Mouse (Mus musculus) midbrain, embryonic 15.5 days (tissue): Measurements from ENCODE around the gene Bbx. TPM values are rescaled to one million over a fixed set of nuclear protein-coding genes. Genes with fewer than 3 reads are reported as not detected.
A peak's percentile ranks its signal among the peaks of the same experiment; 100 is the strongest.

ENCODE experiments used
- ATAC-seq: fragments of 200-750 bp; cut with Nextera tagmentation; replicated peaks from 2 replicates; pipeline ENCODE4 v1.8.0; 2017; ENCODE audit warnings: moderate TSS enrichment
- H3K27ac ChIP-seq: fragments of 300-500 bp; sonication (generic); 2 replicates; pipeline ENCODE4 v1.5.1; 2015; ENCODE audit warnings: mild to moderate bottlenecking, inconsistent platforms
- H3K27me3 ChIP-seq: fragments of 300-500 bp; sonication (generic); replicated peaks from 2 replicates; pipeline ENCODE4 v1.6.1; 2015; ENCODE audit warnings: inconsistent platforms
- H3K36me3 ChIP-seq: fragments of 300-500 bp; sonication (generic); replicated peaks from 2 replicates; pipeline ENCODE4 v1.6.1; 2015; ENCODE audit warnings: inconsistent platforms
- H3K4me1 ChIP-seq: fragments of 300-500 bp; sonication (generic); 2 replicates; pipeline ENCODE4 v1.6.1; 2015; ENCODE audit warnings: inconsistent platforms
- H3K4me2 ChIP-seq: fragments of 300-500 bp; sonication (generic); 2 replicates; pipeline ENCODE4 v1.6.1; 2015; ENCODE audit warnings: inconsistent platforms, mild to moderate bottlenecking, moderate library complexity
- H3K4me3 ChIP-seq: fragments of 300-500 bp; sonication (generic); 2 replicates; pipeline ENCODE4 v1.5.1; 2015; ENCODE audit warnings: mild to moderate bottlenecking, inconsistent platforms
- H3K9ac ChIP-seq: fragments of 300-500 bp; sonication (generic); 2 replicates; pipeline ENCODE4 v1.6.1; 2015; ENCODE audit warnings: mild to moderate bottlenecking, inconsistent platforms
- H3K9me3 ChIP-seq: fragments of 300-500 bp; sonication (generic); 2 replicates; pipeline ENCODE4 v1.6.1; 2016; ENCODE audit warnings: inconsistent platforms
- WGBS: fragments of 180-500 bp; shearing (Covaris S2); methylation state at CpG from one replicate; pipeline ENCODE4 v1.1.7; 2015; ENCODE audit warnings: mixed read lengths; 5-methylcytosine and 5-hydroxymethylcytosine counted together
- polyA plus RNA-seq: library from polyadenylated mRNA; unstranded; fragments of >200 nt; fragmentation: Nextera tagmentation; extraction: Ambion mirVana; gene quantifications from 2 replicates; pipeline ENCODE4 v1.2.1, GENCODE M21; 2015

Gene Bbx
- polyA plus RNA-seq, 1 experiment from 2014 or later: 19.8 TPM

GRCm38 (mm10) chr16:50383541-50383940 is 48.6 kb downstream of the Bbx start:
- Histone ChIP-seq H3K9ac (no peak overlapping the region), H3K4me1 (peaks cover 16% of the 10 kb centered on the region), H3K4me2 (no peak overlapping the region), H3K4me3 (no peak overlapping the region), H3K36me3 (no peaks in the 10 kb centered on the region), H3K27ac (no peak overlapping the region), H3K27me3 (no peaks in the 10 kb centered on the region), H3K9me3 (no peaks in the 10 kb centered on the region)
- WGBS: 95% methylated on average over 8 of the region's 8 CpGs
- no peak for ATAC-seq

- no peaks in the 10 kb centered on the region for H3K9me3 ChIP-seq
- 0 out of 2 replicates have a peak overlapping the region, but pooled peaks have one; percentile 7 for H3K27ac ChIP-seq
- WGBS: 21% methylated on average over 7 of the region's 7 CpGs
- peak; percentile 88 for ATAC-seq
- H3K4me3 ChIP-seq: peak overlapping the region; percentile 29
- H3K4me2 ChIP-seq: peak overlapping the region; percentile 50
- no peaks in the 10 kb centered on the region for H3K36me3 ChIP-seq
- no peaks in the 10 kb centered on the region for H3K27me3 ChIP-seq
- H3K9ac ChIP-seq: peak overlapping the region; percentile 5; the same call in 1 of the 2 replicates
- peaks cover 16% of the 10 kb centered on the region for H3K4me1 ChIP-seq
Measured at GRCm38 (mm10) chr16:50381351-50381746, 50.8 kb downstream of the Bbx start.

GRCm38 (mm10) chr16:50380682-50381350 is 51.4 kb downstream of the Bbx start:
- H3K4me2 ChIP-seq: peak overlapping the region; percentile 50
- H3K36me3 ChIP-seq: no peaks in the 10 kb centered on the region
- WGBS: 17% methylated on average over 10 of the region's 10 CpGs
- peak overlapping the region; percentile 29 for H3K4me3 ChIP-seq
- no peak overlapping the region for H3K9ac ChIP-seq
- H3K27ac ChIP-seq: 0 out of 2 replicates have a peak overlapping the region, but pooled peaks have one; percentile 7
- H3K9me3 ChIP-seq: no peaks in the 10 kb centered on the region
- ATAC-seq: peak; percentile 95
- peaks cover 16% of the 10 kb centered on the region for H3K4me1 ChIP-seq
- H3K27me3 ChIP-seq: no peaks in the 10 kb centered on the region

- no peak overlapping the region for H3K9ac ChIP-seq
- H3K27ac ChIP-seq: no peak overlapping the region
- ATAC-seq: 0 out of 2 replicates have a peak, but pooled peaks have one; percentile 25
- H3K4me3 ChIP-seq: no peak overlapping the region
- no peak overlapping the region for H3K4me2 ChIP-seq
- no peaks in the 10 kb centered on the region for H3K36me3 ChIP-seq
- no peaks in the 10 kb centered on the region for H3K27me3 ChIP-seq
- H3K4me1 ChIP-seq: peaks cover 16% of the 10 kb centered on the region
- WGBS: 30% methylated on average over 7 of the region's 7 CpGs
- no peaks in the 10 kb centered on the region for H3K9me3 ChIP-seq
Measured at GRCm38 (mm10) chr16:50380232-50380631, 52.0 kb downstream of the Bbx start.

- Histone ChIP-seq H3K27ac (no peak overlapping the region), H3K27me3 (no peaks in the 10 kb centered on the region), H3K9me3 (no peaks in the 10 kb centered on the region), H3K4me2 (no peak overlapping the region), H3K4me1 (no peaks in the 10 kb centered on the region), H3K9ac (no peak overlapping the region), H3K36me3 (no peaks in the 10 kb centered on the region), H3K4me3 (no peak overlapping the region)
- ATAC-seq: no peak
- 93% methylated on average over 3 of the region's 3 CpGs for WGBS
Measured at GRCm38 (mm10) chr16:50374611-50375010, 57.6 kb downstream of the Bbx start.

GRCm38 (mm10) chr16:50373685-50374084 is 58.5 kb downstream of the Bbx start:
- ATAC-seq: no peak
- Histone ChIP-seq H3K27ac (no peak overlapping the region), H3K4me2 (no peak overlapping the region), H3K4me1 (no peaks in the 10 kb centered on the region), H3K4me3 (no peak overlapping the region), H3K9me3 (no peaks in the 10 kb centered on the region), H3K9ac (no peak overlapping the region), H3K36me3 (no peaks in the 10 kb centered on the region), H3K27me3 (no peaks in the 10 kb centered on the region)
- 19% methylated on average over 5 of the region's 5 CpGs for WGBS

- Histone ChIP-seq H3K36me3 (no peaks in the 10 kb centered on the region), H3K27ac (no peak overlapping the region), H3K4me1 (no peaks in the 10 kb centered on the region), H3K9me3 (no peaks in the 10 kb centered on the region), H3K4me2 (no peak overlapping the region), H3K9ac (no peak overlapping the region), H3K4me3 (no peak overlapping the region), H3K27me3 (no peaks in the 10 kb centered on the region)
- ATAC-seq: no peak
- WGBS: 80% methylated on average over 2 of the region's 2 CpGs
Measured at GRCm38 (mm10) chr16:50372543-50372942, 59.6 kb downstream of the Bbx start.

- H3K4me3 ChIP-seq: no peak overlapping the region
- no peak; the same call in 1 of the 2 replicates for ATAC-seq
- WGBS: 63% methylated on average over 3 of the region's 3 CpGs
Measured at GRCm38 (mm10) chr16:50371460-50371859, 60.7 kb downstream of the Bbx start.

GRCm38 (mm10) chr16:50370423-50370822 is 61.8 kb downstream of the Bbx start:
- WGBS: 86% methylated on average over 2 of the region's 2 CpGs
- no peak for ATAC-seq

More at GRCm38 (mm10) chr16:50371460-50371859, 60.7 kb downstream of the Bbx start:
- Histone ChIP-seq H3K4me1 (no peaks in the 10 kb centered on the region), H3K9me3 (no peaks in the 10 kb centered on the region), H3K9ac (no peak overlapping the region), H3K27me3 (no peaks in the 10 kb centered on the region), H3K4me2 (no peak overlapping the region), H3K36me3 (no peaks in the 10 kb centered on the region), H3K27ac (no peak overlapping the region)

GRCm38 (mm10) chr16:50366556-50366955 is 65.6 kb downstream of the Bbx start:
- 68% methylated on average over 5 of the region's 5 CpGs for WGBS
- Histone ChIP-seq H3K36me3 (no peaks in the 10 kb centered on the region), H3K4me1 (peaks cover 15% of the 10 kb centered on the region), H3K27ac (no peak overlapping the region), H3K27me3 (no peaks in the 10 kb centered on the region), H3K4me3 (no peak overlapping the region), H3K4me2 (no peak overlapping the region), H3K9me3 (no peaks in the 10 kb centered on the region), H3K9ac (no peak overlapping the region)
- no peak for ATAC-seq

More at GRCm38 (mm10) chr16:50370423-50370822, 61.8 kb downstream of the Bbx start:
- Histone ChIP-seq H3K9me3 (no peaks in the 10 kb centered on the region), H3K36me3 (no peaks in the 10 kb centered on the region), H3K27ac (no peak overlapping the region), H3K27me3 (no peaks in the 10 kb centered on the region), H3K4me2 (no peak overlapping the region), H3K4me3 (no peak overlapping the region), H3K9ac (no peak overlapping the region), H3K4me1 (no peaks in the 10 kb centered on the region)

- 13% methylated on average over 11 of the region's 11 CpGs for WGBS
Measured at GRCm38 (mm10) chr16:50364189-50365059, 67.8 kb downstream of the Bbx start.

GRCm38 (mm10) chr16:50363443-50364188 is 68.6 kb downstream of the Bbx start:
- peak; percentile 83 for ATAC-seq

More at GRCm38 (mm10) chr16:50364189-50365059, 67.8 kb downstream of the Bbx start:
- Histone ChIP-seq H3K4me2 (peak overlapping the region; percentile 47), H3K9me3 (no peaks in the 10 kb centered on the region), H3K27me3 (no peaks in the 10 kb centered on the region), H3K36me3 (no peaks in the 10 kb centered on the region), H3K4me3 (peak overlapping the region; percentile 40), H3K9ac (peak overlapping the region; percentile 39), H3K4me1 (peaks cover 15% of the 10 kb centered on the region), H3K27ac (peak overlapping the region; percentile 80)
- peak; percentile 96 for ATAC-seq

More at GRCm38 (mm10) chr16:50363443-50364188, 68.6 kb downstream of the Bbx start:
- no peaks in the 10 kb centered on the region for H3K36me3 ChIP-seq
- H3K9ac ChIP-seq: peak overlapping the region; percentile 39
- 46% methylated on average over 17 of the region's 17 CpGs for WGBS
- H3K9me3 ChIP-seq: no peaks in the 10 kb centered on the region
- H3K4me2 ChIP-seq: peak overlapping the region; percentile 47
- H3K27me3 ChIP-seq: no peaks in the 10 kb centered on the region
- H3K4me3 ChIP-seq: peak overlapping the region; percentile 40
- H3K27ac ChIP-seq: peak overlapping the region; percentile 80
- peaks cover 15% of the 10 kb centered on the region for H3K4me1 ChIP-seq
